Mouse (Mus musculus) c-Kit-positive CD71-positive TER-119-positive erythroid progenitor cells, embryonic 14.5 days (primary cell): Measurements from ENCODE around the gene Dnm3.

Experiments
- DNase-seq: peaks from one replicate; pipeline ENCODE4 v3.0.0-alpha.2; 2013; ENCODE audit warnings: low spot score

Gene Dnm3

GRCm38 (mm10) chr1:162160718-162161117, 317.1 kb downstream of the Dnm3 start:
- DNase-seq = no peak

GRCm38 (mm10) chr1:162158486-162158885, 319.3 kb downstream of the Dnm3 start:
- DNase-seq = no peak

- DNase-seq = peak; percentile 4
These were observed 320.2 kb downstream of the Dnm3 start for GRCm38 (mm10) chr1:162157659-162158058.

GRCm38 (mm10) chr1:162156873-162157272, 321.0 kb downstream of the Dnm3 start:
- DNase-seq = no peak

GRCm38 (mm10) chr1:162155546-162155945, 322.3 kb downstream of the Dnm3 start:
- DNase-seq = no peak

GRCm38 (mm10) chr1:162153118-162153517, 324.7 kb downstream of the Dnm3 start:
- DNase-seq = no peak

GRCm38 (mm10) chr1:162149730-162150129, 328.1 kb downstream of the Dnm3 start:
- no peak for DNase-seq

- no peak for DNase-seq
These were observed 330.3 kb downstream of the Dnm3 start for GRCm38 (mm10) chr1:162147554-162147953.

- DNase-seq = no peak
These were observed 332.1 kb downstream of the Dnm3 start for GRCm38 (mm10) chr1:162145748-162146147.

GRCm38 (mm10) chr1:162144992-162145391, 332.8 kb downstream of the Dnm3 start:
- DNase-seq = no peak

GRCm38 (mm10) chr1:162143974-162144912, 333.6 kb downstream of the Dnm3 start:
- no peak for DNase-seq

- DNase-seq = no peak
These were observed 335.5 kb downstream of the Dnm3 start for GRCm38 (mm10) chr1:162142285-162142684.

GRCm38 (mm10) chr1:162136328-162136727, 341.5 kb downstream of the Dnm3 start:
- no peak for DNase-seq

- no peak for DNase-seq
These were observed 342.2 kb downstream of the Dnm3 start for GRCm38 (mm10) chr1:162135451-162136213.

- DNase-seq = no peak
These were observed 343.2 kb downstream of the Dnm3 start for GRCm38 (mm10) chr1:162134651-162135066.

- DNase-seq = no peak
These were observed 344.8 kb downstream of the Dnm3 start for GRCm38 (mm10) chr1:162132908-162133641.

- DNase-seq = no peak
These were observed 350.7 kb downstream of the Dnm3 start for GRCm38 (mm10) chr1:162126856-162127792.

GRCm38 (mm10) chr1:162124396-162124795, 353.4 kb downstream of the Dnm3 start:
- DNase-seq = no peak

- no peak for DNase-seq
These were observed 356.2 kb downstream of the Dnm3 start for GRCm38 (mm10) chr1:162121441-162122200.

GRCm38 (mm10) chr1:162109437-162109813, 368.4 kb downstream of the Dnm3 start:
- DNase-seq = no peak
